Mouse (Mus musculus): ENCODE results near the gene Hoxb2.

The Hoxb2 gene

GRCm38 (mm10) chr11:96352691-96353521, 2.6 kb downstream of the Hoxb2 start:
- DNase-seq: no peak

GRCm38 (mm10) chr11:96353522-96353841, 3.2 kb downstream of the Hoxb2 start:
- DNase-seq: no peak

GRCm38 (mm10) chr11:96353939-96354338, 3.6 kb downstream of the Hoxb2 start:
- DNase-seq: no peak

- DNase-seq: no peak
Measured at GRCm38 (mm10) chr11:96354376-96354775, 4.1 kb downstream of the Hoxb2 start.

DNA sequence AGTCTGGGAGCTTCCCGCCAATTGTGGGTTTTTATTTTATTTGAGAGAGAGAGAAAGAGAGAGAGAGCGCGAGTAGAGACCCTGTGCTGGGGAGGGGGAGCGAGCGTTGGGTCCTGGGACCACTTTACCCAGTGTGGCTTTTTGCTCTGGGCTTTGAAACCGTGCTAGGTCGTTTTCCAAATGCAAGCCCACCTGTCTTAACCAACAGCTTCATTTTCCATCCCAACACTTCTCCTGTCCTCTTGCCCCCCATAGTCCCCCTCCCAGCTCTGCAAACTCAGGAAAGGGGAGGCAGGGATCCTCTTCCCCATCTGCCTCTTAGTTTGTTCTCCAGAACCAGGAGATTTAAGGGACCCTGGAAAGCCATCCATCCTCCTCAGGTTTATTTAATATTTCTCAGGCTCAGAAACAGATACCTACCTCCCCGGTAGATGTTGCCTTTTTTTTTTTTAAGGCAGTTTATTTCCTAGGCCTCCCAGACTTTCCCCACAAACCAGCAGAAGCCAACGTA, 4.5 kb downstream of the Hoxb2 start:
- no peak for DNase-seq

DNA sequence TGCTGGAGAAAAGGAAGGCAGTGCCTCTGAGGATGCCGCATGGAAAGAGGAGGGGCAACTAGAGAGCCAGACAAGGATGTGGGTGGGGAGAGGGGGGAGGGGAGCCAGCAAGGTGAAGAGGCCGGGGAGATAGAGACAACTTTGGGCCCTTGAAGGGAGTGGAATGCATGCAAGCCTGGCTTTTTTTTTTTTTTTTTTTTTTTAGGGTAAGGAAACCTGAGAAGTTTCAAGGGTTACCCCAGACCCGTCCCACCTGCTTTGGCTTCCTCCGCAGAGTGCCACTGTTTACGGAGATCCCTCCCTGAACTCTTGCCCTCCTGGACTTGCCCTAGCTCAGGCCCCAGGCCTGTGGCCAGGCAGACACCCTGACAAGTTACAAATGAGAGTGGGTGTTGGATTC, 13.5 kb downstream of the Hoxb2 start:
- DNase-seq: no peak

DNA sequence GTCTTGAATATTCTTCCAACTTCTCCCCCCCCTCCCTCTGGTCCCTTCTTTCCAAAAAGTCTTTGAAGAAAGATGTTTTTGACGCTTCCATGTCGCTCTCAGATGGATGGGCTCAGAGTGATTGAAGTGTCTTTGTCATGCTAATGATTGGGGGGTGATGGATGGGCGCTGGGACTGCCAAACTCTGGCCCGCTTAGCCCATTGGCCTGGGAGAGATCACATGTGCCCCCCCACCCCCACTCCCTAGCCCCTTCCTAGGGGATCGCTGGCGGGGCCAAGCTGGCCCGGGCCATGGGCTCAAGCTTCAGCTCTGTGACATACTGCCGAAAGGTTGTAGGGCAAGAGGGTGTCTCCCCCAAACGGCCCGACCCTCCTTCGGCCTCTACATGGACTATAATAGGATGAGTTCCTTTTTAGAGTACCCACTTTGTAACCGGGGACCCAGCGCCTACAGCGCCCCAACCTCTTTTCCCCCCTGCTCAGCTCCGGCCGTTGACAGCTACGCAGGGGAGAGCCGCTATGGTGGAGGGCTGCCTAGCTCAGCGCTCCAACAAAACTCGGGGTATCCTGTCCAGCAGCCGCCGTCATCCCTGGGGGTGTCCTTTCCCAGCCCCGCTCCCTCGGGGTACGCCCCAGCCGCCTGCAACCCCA, 15.2 kb downstream of the Hoxb2 start, which contains the start of gene Hoxb1:
TSS of gene Hoxb1 (plus strand) at position 312 of the 651 bp plus-strand sequence.
- DNase-seq: no peak

GRCm38 (mm10) chr11:96366092-96367041, 16.0 kb downstream of the Hoxb2 start:
- no peak for DNase-seq

- no peak for DNase-seq
Measured at GRCm38 (mm10) chr11:96367141-96367540, 16.8 kb downstream of the Hoxb2 start.

- no peak for DNase-seq
Measured at GRCm38 (mm10) chr11:96368686-96369085, 18.4 kb downstream of the Hoxb2 start.

DNA sequence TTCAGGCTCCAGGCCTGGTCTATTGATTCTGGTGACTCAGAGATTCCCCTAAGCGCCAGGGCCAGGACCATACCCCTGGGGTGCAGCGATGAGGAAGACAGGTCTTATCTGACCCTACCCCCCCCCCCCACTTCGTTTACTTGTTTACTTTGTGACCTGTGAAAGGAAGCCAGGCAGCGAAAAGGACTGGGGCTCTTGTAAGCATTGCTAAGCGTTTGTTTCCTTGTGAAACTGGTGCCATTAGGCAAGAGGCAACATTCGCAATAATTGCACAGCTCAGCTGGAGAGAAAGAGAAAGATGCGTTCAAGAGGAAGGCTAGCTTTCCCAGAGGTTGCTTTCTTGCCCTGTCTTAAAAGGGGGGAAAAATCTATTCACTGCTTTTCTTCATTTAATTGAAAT, 18.8 kb downstream of the Hoxb2 start:
- no peak for DNase-seq

GRCm38 (mm10) chr11:96371726-96372125, 21.4 kb downstream of the Hoxb2 start:
- no peak for DNase-seq

DNA sequence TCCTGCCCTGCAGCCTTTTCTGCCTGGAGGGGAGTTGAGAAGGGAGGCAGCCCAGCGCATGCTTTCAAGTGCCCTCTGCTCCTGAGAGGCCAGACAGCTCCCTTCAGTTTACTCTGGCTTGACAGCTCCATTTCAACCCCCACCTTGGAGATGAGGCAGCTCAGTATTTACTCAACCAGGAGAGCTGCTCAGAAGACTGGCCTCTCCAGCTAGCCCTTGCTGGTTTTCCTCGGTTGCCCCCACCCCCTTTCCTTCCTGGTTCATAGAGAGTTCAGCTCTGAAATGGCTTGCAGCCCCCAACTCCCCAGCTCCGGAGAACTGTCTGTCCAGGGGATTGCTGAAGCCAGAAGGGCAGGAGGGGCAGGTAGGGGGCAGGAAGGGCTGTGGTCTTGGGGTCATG, 22.2 kb downstream of the Hoxb2 start:
- DNase-seq: no peak

GRCm38 (mm10) chr11:96374810-96375209, 24.5 kb downstream of the Hoxb2 start:
- DNase-seq: no peak

DNA sequence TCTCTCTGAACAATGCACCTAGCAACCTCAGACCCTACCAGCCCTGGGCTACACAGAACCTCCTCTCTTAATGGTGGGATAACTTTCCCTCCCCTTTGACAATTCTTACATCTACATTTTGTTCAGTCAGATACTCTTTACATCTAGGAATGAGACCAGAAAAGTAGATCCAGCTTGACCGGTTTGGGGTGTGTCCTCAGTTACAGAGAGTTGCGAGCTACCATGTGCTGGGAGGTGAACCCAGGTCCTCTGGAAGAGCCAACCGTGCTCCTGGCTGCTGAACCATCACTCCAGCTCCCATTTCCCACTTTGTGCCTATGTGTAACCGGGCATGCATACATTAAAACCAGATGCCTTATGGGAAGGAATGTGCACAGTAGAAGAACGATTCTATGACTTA, 33.1 kb downstream of the Hoxb2 start:
- no peak for DNase-seq

- DNase-seq: no peak
Measured at GRCm38 (mm10) chr11:96387635-96388034, 37.3 kb downstream of the Hoxb2 start.

DNA sequence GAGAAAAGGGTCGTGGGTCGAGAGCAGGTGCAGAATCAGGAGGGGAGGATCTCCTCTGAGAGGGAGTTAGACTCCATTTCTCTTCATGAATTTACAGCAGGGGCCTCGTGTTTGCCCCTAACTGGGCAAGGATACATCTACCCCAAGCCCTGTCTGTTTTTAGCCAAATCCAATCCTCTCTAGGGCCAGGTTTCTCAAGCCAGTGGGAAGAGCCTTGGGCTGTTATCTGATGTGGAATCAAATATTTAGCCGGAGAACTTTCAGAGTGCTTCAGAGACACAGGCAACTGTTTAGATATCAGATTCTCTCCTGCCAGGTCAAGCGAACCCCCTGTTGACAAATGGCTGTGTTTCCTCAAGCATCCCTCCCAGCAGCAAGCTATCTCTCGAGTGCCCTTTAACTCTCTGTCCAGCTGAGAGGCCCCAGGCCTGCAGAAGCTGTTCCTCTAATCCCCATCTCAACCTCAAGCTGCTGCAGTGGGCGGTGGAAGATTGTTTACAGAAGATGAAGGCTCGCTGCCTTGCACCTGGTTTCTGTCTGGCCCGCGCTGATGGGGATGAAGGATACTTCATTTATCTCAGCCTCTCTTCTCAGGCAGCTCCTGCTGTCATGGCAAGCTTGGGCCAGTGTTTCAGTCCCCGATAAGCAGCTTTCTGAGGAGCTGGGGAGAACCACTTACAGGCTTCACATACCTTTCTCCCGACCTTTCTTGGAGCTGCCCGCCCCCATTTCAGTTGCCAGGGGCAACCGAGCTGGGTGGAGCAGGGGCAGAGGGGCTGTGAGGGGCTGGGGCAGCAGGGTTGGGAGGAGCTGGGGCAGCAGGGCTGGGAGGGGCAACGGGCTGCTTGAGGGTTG, 46.7 kb downstream of the Hoxb2 start:
- DNase-seq: no peak

DNA sequence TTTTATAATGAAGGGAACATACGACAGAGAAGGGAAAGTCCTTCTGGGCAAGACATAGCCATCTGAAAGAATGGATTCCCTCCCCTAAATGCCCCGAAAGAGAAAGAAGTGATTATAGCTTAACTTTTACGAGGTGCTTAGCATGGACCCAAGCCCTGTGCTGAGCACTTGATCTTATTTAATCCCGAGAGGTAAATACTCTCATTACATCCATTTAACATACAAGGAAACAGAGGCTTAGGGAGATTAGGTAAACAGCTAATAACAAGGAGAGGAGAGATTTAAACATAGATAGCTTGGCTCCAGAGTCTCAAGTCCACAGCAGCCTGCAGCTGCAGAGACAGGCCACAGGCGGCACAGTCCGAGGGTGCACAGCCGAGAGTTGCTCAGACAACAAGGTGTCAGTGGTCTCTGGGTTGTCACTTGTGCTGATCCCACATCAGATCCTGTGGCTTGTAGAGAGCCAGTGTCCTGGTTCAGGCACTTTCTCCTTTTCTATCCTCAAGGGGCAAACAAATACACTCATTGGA, 47.5 kb downstream of the Hoxb2 start:
- DNase-seq: no peak

DNA sequence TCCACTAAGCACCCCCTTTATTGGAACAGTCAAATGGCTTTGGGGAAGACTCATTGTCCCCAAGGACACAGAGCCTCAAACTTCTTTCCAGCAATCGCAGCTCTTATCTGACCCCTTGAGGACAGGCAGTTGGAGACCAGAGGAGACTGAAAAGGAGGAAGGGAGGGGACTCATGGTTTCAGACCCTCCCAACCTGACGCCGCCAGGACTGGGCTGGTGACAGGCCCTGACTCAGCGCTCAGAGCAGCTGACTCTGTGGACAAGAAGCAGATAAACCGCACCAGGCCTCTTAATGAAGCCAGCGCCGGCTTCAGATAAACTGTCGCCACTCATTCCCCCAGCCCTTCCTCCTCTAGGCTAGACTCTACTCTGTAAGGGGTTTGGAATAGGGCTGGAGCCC, 49.6 kb downstream of the Hoxb2 start:
- DNase-seq: no peak
